Mouse (Mus musculus) stomach, postnatal 0 days (tissue): ENCODE measurements around the gene Bhlhe23.

Experiments
- CTCF ChIP-seq: IDR thresholded peaks from 2 replicates; pipeline ENCODE4 v1.5.1; 2016; ENCODE audit warnings: antibody characterized with exemption, low read depth, mild to moderate bottlenecking, moderate library complexity
- EP300 ChIP-seq: optimal IDR thresholded peaks from 2 replicates; pipeline ENCODE3; 2016; ENCODE audit warnings: antibody characterized with exemption

DNA sequence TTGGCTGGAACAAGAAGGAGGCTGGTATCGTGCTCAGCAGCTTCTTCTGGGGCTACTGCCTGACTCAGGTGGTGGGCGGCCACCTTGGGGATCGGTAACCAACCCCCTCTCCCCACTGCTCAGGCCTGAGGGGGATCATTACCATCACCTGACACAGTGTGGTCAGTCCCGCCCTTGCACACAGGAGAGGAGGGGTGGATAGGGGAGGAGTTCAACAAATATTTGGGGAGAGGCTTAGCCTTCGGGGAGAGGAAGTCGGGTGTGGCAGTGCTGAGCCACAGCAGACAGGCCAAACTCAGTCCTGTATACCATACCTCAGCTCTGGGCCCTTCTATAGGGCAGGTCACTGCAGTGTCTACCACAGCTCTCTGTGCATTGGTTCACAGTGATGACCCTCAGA is 44.7 kb downstream of the Bhlhe23 start:
- TF ChIP-seq CTCF (no peak), EP300 (no peak)
